Mouse (Mus musculus) left cerebral cortex, adult 11 months (tissue): ENCODE measurements around the gene Mbtps1.

ENCODE experiments used
- DNase-seq: peaks from one replicate; pipeline ENCODE4 v3.0.0; 2022; ENCODE audit warnings: low spot score

Mbtps1 gene

GRCm38 (mm10) chr8:119558603-119559401, at the start of gene Mbtps1:
Gene Mbtps1 (minus strand): TSS chr8:119558735.
- DNase-seq = peak; percentile 96

- no peak for DNase-seq
Observed at GRCm38 (mm10) chr8:119606224-119606623, 47.7 kb upstream of the Mbtps1 start.

- DNase-seq = peak; percentile 86
Observed at GRCm38 (mm10) chr8:119604996-119605395, 46.5 kb upstream of the Mbtps1 start, which contains the start of gene Taf1c. Gene Taf1c (minus strand): TSS chr8:119605222.

- no peak for DNase-seq
Observed at GRCm38 (mm10) chr8:119604398-119604803, 45.9 kb upstream of the Mbtps1 start.

- no peak for DNase-seq
Observed at GRCm38 (mm10) chr8:119603771-119604170, 45.2 kb upstream of the Mbtps1 start.

GRCm38 (mm10) chr8:119591456-119591855, 32.9 kb upstream of the Mbtps1 start:
- DNase-seq = no peak

GRCm38 (mm10) chr8:119590348-119590747, 31.8 kb upstream of the Mbtps1 start:
- no peak for DNase-seq

- no peak for DNase-seq
Observed at GRCm38 (mm10) chr8:119588844-119589243, 30.3 kb upstream of the Mbtps1 start.

- DNase-seq = no peak
Observed at GRCm38 (mm10) chr8:119588321-119588720, 29.8 kb upstream of the Mbtps1 start.

- no peak for DNase-seq
Observed at GRCm38 (mm10) chr8:119585901-119586300, 27.4 kb upstream of the Mbtps1 start.

- DNase-seq = no peak
Observed at GRCm38 (mm10) chr8:119580441-119581161, 22.1 kb upstream of the Mbtps1 start.

GRCm38 (mm10) chr8:119579096-119579495, 20.6 kb upstream of the Mbtps1 start:
- no peak for DNase-seq

GRCm38 (mm10) chr8:119575366-119575726, 16.8 kb upstream of the Mbtps1 start:
- DNase-seq = no peak

GRCm38 (mm10) chr8:119574437-119575365, 16.2 kb upstream of the Mbtps1 start, which contains the start of the genes Hsdl1 and Dnaaf1:
Gene Hsdl1 (minus strand): TSS chr8:119575183.
Gene Dnaaf1 (plus strand): TSS chr8:119575235.
- peak; percentile 87 for DNase-seq

- no peak for DNase-seq
Observed at GRCm38 (mm10) chr8:119572411-119572810, 13.9 kb upstream of the Mbtps1 start.

- no peak for DNase-seq
Observed at GRCm38 (mm10) chr8:119571135-119571534, 12.6 kb upstream of the Mbtps1 start.

- no peak for DNase-seq
Observed at GRCm38 (mm10) chr8:119569881-119570280, 11.3 kb upstream of the Mbtps1 start.

GRCm38 (mm10) chr8:119568951-119569350, 10.4 kb upstream of the Mbtps1 start:
- DNase-seq = no peak

- DNase-seq = no peak
Observed at GRCm38 (mm10) chr8:119568251-119568650, 9.7 kb upstream of the Mbtps1 start.

GRCm38 (mm10) chr8:119566367-119566766, 7.8 kb upstream of the Mbtps1 start:
- no peak for DNase-seq

- DNase-seq = no peak
Observed at GRCm38 (mm10) chr8:119563849-119564251, 5.3 kb upstream of the Mbtps1 start.

GRCm38 (mm10) chr8:119559402-119559720, 826 bp upstream of the Mbtps1 start:
- DNase-seq = no peak
